Mouse (Mus musculus) kidney, postnatal 0 days (tissue): Measurements from ENCODE around the gene Dysf. TPM values are rescaled to one million over a fixed set of nuclear protein-coding genes. Genes with fewer than 3 reads are reported as not detected.
A peak's percentile ranks its signal among the peaks of the same experiment; 100 is the strongest.

Experiments
- ATAC-seq: fragments of 200-750 bp; cut with Nextera tagmentation; replicated peaks from 2 replicates; pipeline ENCODE4 v1.8.0; 2017; ENCODE audit warnings: low read depth, moderate number of reproducible peaks, moderate TSS enrichment, moderate library complexity; ENCODE audit not compliant: low FRiP score
- DNase-seq: peaks from one replicate; pipeline ENCODE4 v3.0.0-alpha.2; 2016; ENCODE audit warnings: low spot score
- H3K27ac ChIP-seq: fragments of 300-500 bp; sonication (generic); 2 replicates; pipeline ENCODE4 v1.5.1; 2014; ENCODE audit warnings: mild to moderate bottlenecking
- H3K27me3 ChIP-seq: fragments of 300-500 bp; sonication (generic); 2 replicates; pipeline ENCODE4 v1.6.1; 2014; ENCODE audit warnings: low read length, mixed read lengths; ENCODE audit not compliant: insufficient read depth
- H3K36me3 ChIP-seq: fragments of 300-500 bp; sonication (generic); 2 replicates; pipeline ENCODE4 v1.6.1; 2014; ENCODE audit warnings: low read length, mixed read lengths; ENCODE audit not compliant: insufficient read depth
- H3K4me1 ChIP-seq: fragments of 300-500 bp; sonication (generic); replicated peaks from 2 replicates; pipeline ENCODE4 v1.6.1; 2014; ENCODE audit warnings: antibody characterized with exemption, low read length, mixed read lengths; ENCODE audit not compliant: insufficient read depth
- H3K4me2 ChIP-seq: fragments of 300-500 bp; sonication (generic); 2 replicates; pipeline ENCODE4 v1.6.1; 2014; ENCODE audit warnings: mild to moderate bottlenecking, low read length, moderate library complexity, mixed read lengths
- H3K4me3 ChIP-seq: fragments of 300-500 bp; sonication (generic); replicated peaks from 2 replicates; pipeline ENCODE4 v1.5.1; 2014; ENCODE audit warnings: low read depth, low read length
- H3K9ac ChIP-seq: fragments of 300-500 bp; sonication (generic); 2 replicates; pipeline ENCODE4 v1.6.1; 2014; ENCODE audit warnings: low read depth, low read length
- H3K9me3 ChIP-seq: fragments of 300-500 bp; sonication (generic); replicated peaks from 2 replicates; pipeline ENCODE4 v1.6.1; 2016; ENCODE audit warnings: low read length, inconsistent platforms, mixed read lengths
- CTCF ChIP-seq: IDR thresholded peaks from 2 replicates; pipeline ENCODE4 v1.5.1; 2016; ENCODE audit warnings: antibody characterized with exemption, low read depth, mild to moderate bottlenecking, moderate library complexity
- WGBS: fragments of 180-500 bp; shearing (Covaris S2); extraction: QIAGEN DNeasy Blood & Tissue Kit; methylation state at CpG from one replicate; pipeline ENCODE4 v1.1.7; 2014; 5-methylcytosine and 5-hydroxymethylcytosine counted together
- polyA plus RNA-seq: library from polyadenylated mRNA; unstranded; fragments of >200 nt; fragmentation: Nextera tagmentation; extraction: Ambion mirVana; gene quantifications from 2 replicates; pipeline ENCODE4 v1.2.1, GENCODE M21; 2015

The Dysf gene
- polyA plus RNA-seq, 1 experiment from 2014 or later: 12.0 TPM

- H3K36me3 ChIP-seq: no peaks in the 10 kb centered on the region
- no peak overlapping the region for H3K27ac ChIP-seq
- TF ChIP-seq CTCF: peak; percentile 58
- 46% methylated on average over 1 of the region's 1 CpGs for WGBS
- no peak overlapping the region for H3K9ac ChIP-seq
- H3K4me2 ChIP-seq: no peak overlapping the region
- no peaks in the 10 kb centered on the region for H3K27me3 ChIP-seq
- H3K4me1 ChIP-seq: no peaks in the 10 kb centered on the region
- ATAC-seq (no peak), DNase-seq (no peak)
- no peaks in the 10 kb centered on the region for H3K9me3 ChIP-seq
- no peak overlapping the region for H3K4me3 ChIP-seq
Observed at GRCm38 (mm10) chr6:84078172-84078571, 69.8 kb downstream of the Dysf start.

GRCm38 (mm10) chr6:84080631-84081030, 72.2 kb downstream of the Dysf start:
- H3K36me3 ChIP-seq: no peaks in the 10 kb centered on the region
- ATAC-seq (no peak), DNase-seq (no peak)
- no peak overlapping the region for H3K4me3 ChIP-seq
- no peak overlapping the region for H3K4me2 ChIP-seq
- no peak for TF ChIP-seq CTCF
- no peaks in the 10 kb centered on the region for H3K27me3 ChIP-seq
- H3K9ac ChIP-seq: no peak overlapping the region
- no peaks in the 10 kb centered on the region for H3K9me3 ChIP-seq
- 86% methylated on average over 3 of the region's 3 CpGs for WGBS
- no peaks in the 10 kb centered on the region for H3K4me1 ChIP-seq
- H3K27ac ChIP-seq: no peak overlapping the region

DNA sequence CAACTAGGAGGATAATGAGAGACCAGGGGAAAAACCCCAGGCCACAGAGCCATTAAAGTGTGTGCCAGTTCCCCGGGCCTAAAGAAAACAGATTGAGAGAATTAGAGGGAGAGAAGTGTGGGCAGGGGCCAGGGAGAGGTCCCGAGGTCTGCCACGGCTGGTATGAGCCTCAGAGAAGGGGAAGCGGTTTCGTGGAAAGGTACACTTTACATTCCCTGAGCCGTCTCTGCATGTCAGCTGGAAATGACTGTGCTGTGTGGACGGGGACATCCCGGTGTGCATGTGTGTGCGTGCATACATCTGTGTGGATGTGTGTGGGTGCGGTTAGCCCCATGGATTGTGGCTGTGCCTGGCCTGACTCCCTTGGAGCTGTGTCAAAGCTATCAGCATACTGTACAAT, 76.4 kb downstream of the Dysf start:
- DNase-seq (no peak), ATAC-seq (no peak)
- 51% methylated on average over 10 of the region's 10 CpGs for WGBS
- Histone ChIP-seq H3K4me2 (no peak overlapping the region), H3K27ac (no peak overlapping the region), H3K27me3 (no peaks in the 10 kb centered on the region), H3K9me3 (no peaks in the 10 kb centered on the region), H3K36me3 (no peaks in the 10 kb centered on the region), H3K4me3 (no peak overlapping the region), H3K9ac (no peak overlapping the region), H3K4me1 (no peaks in the 10 kb centered on the region)
- no peak for TF ChIP-seq CTCF

GRCm38 (mm10) chr6:84093473-84093872, 85.1 kb downstream of the Dysf start:
- no peaks in the 10 kb centered on the region for H3K9me3 ChIP-seq
- no peak overlapping the region for H3K27ac ChIP-seq
- DNase-seq (peak; percentile 87), ATAC-seq (peak; percentile 60; the same call in 1 of the 2 replicates)
- 21% methylated on average over 4 of the region's 4 CpGs for WGBS
- peak; percentile 80 for TF ChIP-seq CTCF
- no peak overlapping the region for H3K9ac ChIP-seq
- no peaks in the 10 kb centered on the region for H3K4me1 ChIP-seq
- H3K36me3 ChIP-seq: no peaks in the 10 kb centered on the region
- H3K27me3 ChIP-seq: no peaks in the 10 kb centered on the region
- H3K4me2 ChIP-seq: no peak overlapping the region
- H3K4me3 ChIP-seq: no peak overlapping the region

DNA sequence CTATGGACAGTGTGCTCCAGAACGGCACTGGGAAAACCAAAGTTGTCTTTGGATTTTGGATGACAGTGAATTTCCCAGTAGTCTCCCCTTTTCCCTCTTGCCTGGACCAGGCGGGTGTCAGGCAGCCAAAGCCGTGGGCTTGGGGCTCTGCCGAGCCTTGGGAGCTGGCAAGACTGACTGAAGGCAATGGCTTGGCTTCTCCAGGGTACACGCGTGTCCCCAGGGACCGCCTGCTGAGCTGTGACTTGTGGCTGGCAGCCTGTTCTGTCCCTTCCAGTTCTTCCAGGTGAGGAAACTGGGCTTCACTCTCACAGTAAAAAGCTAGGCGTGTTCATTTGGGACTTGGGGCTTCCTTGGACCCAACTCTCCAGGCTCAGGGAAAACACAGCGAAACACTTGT, 86.1 kb downstream of the Dysf start:
- no peaks in the 10 kb centered on the region for H3K36me3 ChIP-seq
- H3K27ac ChIP-seq: no peak overlapping the region
- no peaks in the 10 kb centered on the region for H3K27me3 ChIP-seq
- no peak overlapping the region for H3K4me3 ChIP-seq
- H3K4me1 ChIP-seq: no peaks in the 10 kb centered on the region
- DNase-seq: no peak
- ATAC-seq: no peak
- no peak for TF ChIP-seq CTCF
- H3K4me2 ChIP-seq: no peak overlapping the region
- H3K9ac ChIP-seq: no peak overlapping the region
- WGBS: 87% methylated on average over 9 of the region's 9 CpGs
- no peaks in the 10 kb centered on the region for H3K9me3 ChIP-seq

GRCm38 (mm10) chr6:84094998-84095397, 86.6 kb downstream of the Dysf start:
- Histone ChIP-seq H3K27ac (no peak overlapping the region), H3K9ac (no peak overlapping the region), H3K4me2 (no peak overlapping the region), H3K4me1 (no peaks in the 10 kb centered on the region), H3K9me3 (no peaks in the 10 kb centered on the region), H3K27me3 (no peaks in the 10 kb centered on the region), H3K4me3 (no peak overlapping the region), H3K36me3 (no peaks in the 10 kb centered on the region)
- TF ChIP-seq CTCF: peak; percentile 83
- 25% methylated on average over 7 of the region's 7 CpGs for WGBS
- DNase-seq (peak; percentile 71), ATAC-seq (no peak)

DNA sequence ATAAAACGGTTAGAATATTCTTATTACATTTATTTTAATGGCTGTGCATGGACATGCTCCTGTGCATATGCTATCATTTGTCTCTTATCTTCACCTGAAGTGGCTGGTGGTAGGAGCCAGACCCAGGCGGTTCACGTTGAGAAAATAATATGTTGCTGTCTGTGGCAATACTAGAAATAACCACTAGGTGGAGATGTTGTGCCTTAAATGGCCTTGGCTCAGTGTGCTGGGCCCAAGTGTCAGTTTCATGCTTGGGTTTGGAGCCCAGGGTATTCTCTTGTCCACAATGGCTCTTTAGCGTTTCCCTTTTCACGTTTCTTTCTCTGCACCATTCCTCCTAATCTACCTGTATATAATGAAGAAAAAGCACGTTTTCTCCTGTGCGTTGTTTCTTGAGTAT, 87.5 kb downstream of the Dysf start:
- no peak overlapping the region for H3K4me3 ChIP-seq
- ATAC-seq: no peak; the same call in 1 of the 2 replicates
- H3K4me1 ChIP-seq: no peaks in the 10 kb centered on the region
- TF ChIP-seq CTCF: peak; percentile 97
- H3K36me3 ChIP-seq: no peaks in the 10 kb centered on the region
- no peaks in the 10 kb centered on the region for H3K9me3 ChIP-seq
- no peak overlapping the region for H3K27ac ChIP-seq
- 20% methylated on average over 7 of the region's 7 CpGs for WGBS
- peaks cover 7% of the 10 kb centered on the region; the same call in 1 of the 2 replicates for H3K27me3 ChIP-seq
- no peak overlapping the region for H3K4me2 ChIP-seq
- peak; percentile 92 for DNase-seq
- no peak overlapping the region for H3K9ac ChIP-seq
